Mouse (Mus musculus) liver, embryonic 12.5 days (tissue): ENCODE results near the gene Slc38a5. TPM values are rescaled to one million over a fixed set of nuclear protein-coding genes. Genes with fewer than 3 reads are reported as not detected.

Experiments used
- polyA plus RNA-seq: library from polyadenylated mRNA; unstranded; fragments of >200 nt; fragmentation: Nextera tagmentation; extraction: Ambion mirVana; gene quantifications from 2 replicates; pipeline ENCODE4 v1.2.1, GENCODE M21; 2016

The Slc38a5 gene
- polyA plus RNA-seq, 1 experiment from 2014 or later = 77.7 TPM

Other genes starting within 250 kb of the Slc38a5 start
- gene Suv39h1, start 196.4 kb upstream of the Slc38a5 start, polyA plus RNA-seq = 57.1 and 57.5 TPM in 2 replicates
- 3.2 and 3.5 TPM in 2 replicates for gene Was, start 180.6 kb upstream of the Slc38a5 start, polyA plus RNA-seq
- 9.4 and 9.9 TPM in 2 replicates for gene Wdr13, start 138.2 kb upstream of the Slc38a5 start, polyA plus RNA-seq
- 351 and 363 TPM in 2 replicates for gene Rbm3, start 125.3 kb upstream of the Slc38a5 start, polyA plus RNA-seq
- gene Tbc1d25, start 95.0 kb upstream of the Slc38a5 start, polyA plus RNA-seq = 6.7 and 7.0 TPM in 2 replicates
- 58.3 and 59.8 TPM in 2 replicates for gene Ebp, start 77.6 kb upstream of the Slc38a5 start, polyA plus RNA-seq
- gene Porcn, start 64.6 kb upstream of the Slc38a5 start, polyA plus RNA-seq = 1.2 and 1.4 TPM in 2 replicates
- 42.2 and 42.6 TPM in 2 replicates for gene Ftsj1, start 18.7 kb upstream of the Slc38a5 start, polyA plus RNA-seq
- not detected in 2 replicates for gene Ssxb10, start 56.3 kb downstream of the Slc38a5 start, polyA plus RNA-seq
- gene Ssxb9, start 95.8 kb downstream of the Slc38a5 start, polyA plus RNA-seq = not detected in 2 replicates
- not detected in 2 replicates for gene Ssxb1, start 142.2 kb downstream of the Slc38a5 start, polyA plus RNA-seq
- gene Ssxb2, start 190.6 kb downstream of the Slc38a5 start, polyA plus RNA-seq = not detected in 2 replicates